Mouse (Mus musculus) heart, embryonic 10.5 days (tissue): Measurements from ENCODE around the gene H2-M10.2. TPM values are rescaled to one million over a fixed set of nuclear protein-coding genes. Genes with fewer than 3 reads are reported as not detected.
"Not testable (repeated sequence)": the region's sequence is repeated elsewhere in the genome, so short reads cannot be mapped to it uniquely, and the experiment has no call there.

Experiments
- DNase-seq: peaks from one replicate; pipeline ENCODE4 v3.0.0-alpha.2; 2017; ENCODE audit warnings: low spot score
- H3K27ac ChIP-seq: fragments of 300-500 bp; sonication (generic); 2 replicates; pipeline ENCODE4 v1.5.1; 2016; ENCODE audit warnings: mild to moderate bottlenecking
- H3K27me3 ChIP-seq: fragments of 300-500 bp; sonication (generic); 2 replicates; pipeline ENCODE4 v1.6.1; 2016; ENCODE audit warnings: mild to moderate bottlenecking; ENCODE audit not compliant: poor library complexity, insufficient read depth, severe bottlenecking
- H3K36me3 ChIP-seq: fragments of 300-500 bp; sonication (generic); 2 replicates; pipeline ENCODE4 v1.6.1; 2016; ENCODE audit warnings: mild to moderate bottlenecking, moderate library complexity
- H3K4me1 ChIP-seq: fragments of 300-500 bp; sonication (generic); 2 replicates; pipeline ENCODE4 v1.6.1; 2016; ENCODE audit warnings: mild to moderate bottlenecking
- H3K4me3 ChIP-seq: fragments of 300-500 bp; sonication (generic); 2 replicates; pipeline ENCODE4 v1.5.1; 2016; ENCODE audit warnings: mild to moderate bottlenecking, moderate library complexity
- H3K9me3 ChIP-seq: fragments of 300-500 bp; sonication (generic); 2 replicates; pipeline ENCODE4 v1.6.1; 2016; ENCODE audit warnings: mild to moderate bottlenecking, moderate library complexity
- WGBS: fragments of 180-500 bp; shearing (Covaris S2); methylation state at CpG from one replicate; pipeline ENCODE4 v1.1.7; 2016; 5-methylcytosine and 5-hydroxymethylcytosine counted together
- polyA plus RNA-seq: library from polyadenylated mRNA; unstranded; fragments of >200 nt; fragmentation: Nextera tagmentation; extraction: Ambion mirVana; gene quantifications from 2 replicates; pipeline ENCODE4 v1.2.1, GENCODE M21; 2016

The H2-M10.2 gene
- polyA plus RNA-seq, 1 experiment from 2014 or later, result not detected

- H3K36me3 ChIP-seq, result no peaks in the 10 kb centered on the region
- H3K4me3 ChIP-seq, result no peak overlapping the region
- H3K27me3 ChIP-seq, result peaks cover 44% of the 10 kb centered on the region
- H3K9me3 ChIP-seq, result no peaks in the 10 kb centered on the region
- H3K4me1 ChIP-seq, result peaks cover 14% of the 10 kb centered on the region; the same call in 1 of the 2 replicates
- H3K27ac ChIP-seq, result no peak overlapping the region
- WGBS, result 11% methylated on average over 5 of the region's 5 CpGs
- peak; percentile 66 for DNase-seq
Measured at GRCm38 (mm10) chr17:36240637-36241213, 45.6 kb downstream of the H2-M10.2 start.

- Histone ChIP-seq H3K27ac (peak overlapping the region; percentile 62), H3K4me3 (peak overlapping the region; percentile 55), H3K27me3 (peaks cover 70% of the 10 kb centered on the region), H3K9me3 (no peaks in the 10 kb centered on the region), H3K36me3 (no peaks in the 10 kb centered on the region), H3K4me1 (peaks cover 14% of the 10 kb centered on the region; the same call in 1 of the 2 replicates)
- DNase-seq, result peak; percentile 68
- 3% methylated on average over 27 of the region's 27 CpGs for WGBS
Measured at GRCm38 (mm10) chr17:36237321-36237921, 48.9 kb downstream of the H2-M10.2 start.

GRCm38 (mm10) chr17:36235300-36235699, 51.0 kb downstream of the H2-M10.2 start:
- not testable (repeated sequence) for H3K9me3 ChIP-seq, H3K36me3 ChIP-seq, H3K4me1 ChIP-seq, H3K27ac ChIP-seq, H3K4me3 ChIP-seq
- WGBS, result 14% methylated on average over 9 of the region's 9 CpGs
- peaks cover 66% of the 10 kb centered on the region for H3K27me3 ChIP-seq
- DNase-seq, result peak; percentile 74

Other genes starting within 250 kb of the H2-M10.2 start
- 4.4 and 7.2 TPM in 2 replicates for gene H2-T22, start 243.7 kb downstream of the H2-M10.2 start, polyA plus RNA-seq
- not detected in 2 replicates for gene Gm6034, start 243.5 kb downstream of the H2-M10.2 start, polyA plus RNA-seq
- gene Gm11127, start 228.1 kb downstream of the H2-M10.2 start, polyA plus RNA-seq, result not detected in 2 replicates
- not detected in 2 replicates for gene Gm19684, start 164.8 kb downstream of the H2-M10.2 start, polyA plus RNA-seq
- not detected in 2 replicates for gene Gm7030, start 157.1 kb downstream of the H2-M10.2 start, polyA plus RNA-seq
- gene Gm8909, start 118.0 kb downstream of the H2-M10.2 start, polyA plus RNA-seq, result 0.40 TPM in 1 of 2 replicates, not detected in the other
- not detected in 2 replicates for gene H2-T3, start 96.2 kb downstream of the H2-M10.2 start, polyA plus RNA-seq
- gene Rpp21, start 28.4 kb downstream of the H2-M10.2 start, polyA plus RNA-seq, result 106 and 108 TPM in 2 replicates
- 11.7 and 13.7 TPM in 2 replicates for gene Trim39, start 14.2 kb downstream of the H2-M10.2 start, polyA plus RNA-seq
- not detected in 2 replicates for gene H2-M10.1, start 39.7 kb upstream of the H2-M10.2 start, polyA plus RNA-seq
- not detected in 2 replicates for gene H2-M10.3, start 81.9 kb upstream of the H2-M10.2 start, polyA plus RNA-seq
- not detected in 2 replicates for gene H2-M10.4, start 175.8 kb upstream of the H2-M10.2 start, polyA plus RNA-seq